Mouse (Mus musculus): Measurements from ENCODE around the gene Atp5mpl. TPM values are rescaled to one million over a fixed set of nuclear protein-coding genes. Genes with fewer than 3 reads are reported as not detected.

Gene Atp5mpl
- total RNA-seq, 2 experiments from 2014 or later: 684 to 874 TPM

DNA sequence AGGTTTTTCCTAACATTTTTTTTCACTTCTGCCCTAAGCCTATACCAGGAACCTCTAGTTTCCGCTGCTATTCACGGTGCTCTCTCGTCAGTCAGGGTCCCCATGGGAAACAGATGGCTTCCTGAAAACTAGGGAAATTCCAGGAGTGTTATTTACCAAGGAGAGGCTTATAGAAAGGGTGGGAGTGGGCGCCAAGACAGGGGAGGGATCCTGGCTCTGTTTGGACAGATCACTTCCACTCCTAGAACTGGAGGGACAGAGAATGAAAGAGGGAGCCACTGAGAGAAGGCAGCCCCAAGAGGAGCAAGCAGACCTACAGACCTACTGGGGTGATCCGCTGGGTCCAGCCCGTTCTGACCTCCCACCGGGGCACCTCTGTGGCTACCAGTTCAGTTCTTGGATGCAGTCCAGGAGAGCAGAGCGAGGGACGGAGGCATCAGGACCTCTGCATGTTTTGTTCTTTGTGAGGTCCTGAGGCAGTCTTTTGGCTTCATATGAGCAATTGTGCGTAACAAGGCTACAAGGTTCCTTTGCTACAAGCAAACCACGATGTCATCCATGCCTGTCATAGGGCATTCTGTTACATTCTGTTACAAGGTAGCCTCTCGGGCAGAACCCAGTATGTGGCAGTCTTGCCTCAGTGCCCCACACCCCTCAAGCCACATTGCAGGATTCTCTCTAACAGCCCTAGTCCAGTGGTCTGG lies 50.1 kb downstream of the Atp5mpl start:
- peak overlapping the region; percentile 8; the same call in 1 of the 2 replicates for H3K27ac ChIP-seq
- DNase-seq: no peak
- no peak overlapping the region for H3K4me3 ChIP-seq
- intact Hi-C loops (cut with DNase I): no loop called here
- TF ChIP-seq CTCF (IDR thresholded peaks at IDR 0.05): no peak

DNA sequence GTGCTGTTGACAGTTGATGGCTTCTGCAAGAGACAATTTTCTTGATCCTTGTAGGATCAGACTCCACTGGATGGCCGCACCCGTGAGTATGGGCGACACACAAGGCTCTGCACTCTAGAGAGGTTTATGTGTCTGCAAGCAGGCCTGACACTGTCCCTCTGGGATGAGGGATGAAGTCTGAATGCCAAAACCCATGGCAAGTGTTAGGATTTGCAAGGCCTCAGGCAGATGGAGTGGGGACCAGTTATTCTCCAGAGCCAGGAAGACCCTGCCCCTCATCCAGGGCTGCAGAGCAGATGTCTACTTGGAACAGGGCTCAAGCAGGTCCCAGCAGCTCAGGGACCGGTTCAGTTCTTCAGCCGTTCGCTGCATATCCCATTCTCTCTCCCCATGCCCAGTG lies 51.0 kb downstream of the Atp5mpl start:
- Histone ChIP-seq H3K27ac (no peak overlapping the region), H3K4me3 (no peak overlapping the region)
- no peak for TF ChIP-seq CTCF (IDR thresholded peaks at IDR 0.05)
- no peak for DNase-seq
- intact Hi-C loops (cut with DNase I): no loop called here

DNA sequence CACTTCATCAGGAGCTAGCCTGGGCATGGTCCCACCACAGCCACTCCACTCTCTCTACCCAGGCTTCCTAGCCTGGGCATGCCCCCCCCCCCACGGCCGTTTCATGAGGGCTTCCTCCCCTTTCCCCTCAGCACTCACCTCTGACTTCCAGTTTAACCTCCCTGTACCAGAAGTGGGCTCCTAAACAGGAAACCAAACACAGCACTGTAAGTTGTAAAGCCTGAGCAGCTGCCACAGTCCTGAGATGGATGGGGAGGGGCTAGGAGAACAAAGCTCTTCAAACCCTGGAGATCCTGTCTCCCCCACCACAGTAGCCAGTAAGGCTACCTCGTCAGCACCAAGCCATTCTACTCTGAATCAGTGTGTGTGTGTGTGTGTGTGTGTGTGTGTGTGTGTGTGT lies 52.7 kb downstream of the Atp5mpl start:
- Histone ChIP-seq H3K4me3 (no peak overlapping the region), H3K27ac (peak overlapping the region; percentile 31; the same call in 1 of the 2 replicates)
- TF ChIP-seq CTCF (IDR thresholded peaks at IDR 0.05): no peak
- intact Hi-C loops (cut with DNase I): no loop called here
- DNase-seq: no peak

DNA sequence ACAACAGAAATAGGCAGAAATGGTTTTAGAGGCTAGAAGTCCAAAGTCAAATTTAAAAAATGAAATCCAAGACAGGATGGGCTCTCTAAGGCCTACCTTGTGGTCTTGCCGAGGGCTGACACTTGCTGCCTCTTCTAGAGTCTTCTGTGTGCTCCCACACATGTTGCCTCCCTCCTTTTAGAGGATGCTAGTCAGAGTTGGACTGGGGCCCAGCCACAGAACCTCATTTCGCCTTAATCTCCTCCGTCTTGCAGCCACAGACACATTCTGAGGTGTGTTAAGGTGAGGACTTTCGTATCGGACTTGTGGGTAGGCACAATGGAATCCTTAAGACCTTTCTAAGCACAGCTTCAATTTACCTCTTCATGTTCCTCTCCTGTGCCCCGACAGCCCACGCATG lies 54.0 kb downstream of the Atp5mpl start:
- Histone ChIP-seq H3K27ac (no peak overlapping the region), H3K4me3 (no peak overlapping the region)
- no peak for DNase-seq
- no peak for TF ChIP-seq CTCF (IDR thresholded peaks at IDR 0.05)
- intact Hi-C loops (cut with DNase I): no loop called here

DNA sequence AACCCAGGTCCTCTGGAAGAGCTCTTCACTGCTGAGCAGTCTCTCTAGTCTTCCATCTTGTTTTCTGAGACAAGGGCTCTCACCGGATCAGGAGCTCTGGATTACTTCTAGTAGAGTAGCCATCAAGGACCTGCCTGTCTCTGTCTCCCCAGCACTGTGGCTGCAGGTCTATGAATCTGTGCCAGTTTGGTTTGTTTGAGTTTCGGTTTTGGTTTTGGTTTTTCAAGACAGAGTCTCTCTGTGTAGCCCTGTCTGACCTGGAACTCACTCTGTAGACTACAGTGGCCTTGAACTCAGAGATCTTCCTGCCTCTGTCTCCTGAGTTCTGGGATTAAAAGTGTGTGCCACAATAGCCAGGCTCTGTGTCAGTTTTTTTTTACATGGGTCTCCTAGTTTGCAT lies 55.0 kb downstream of the Atp5mpl start:
- Histone ChIP-seq H3K4me3 (no peak overlapping the region), H3K27ac (peak overlapping the region; percentile 46)
- intact Hi-C loops (cut with DNase I): no loop called here
- no peak for DNase-seq
- TF ChIP-seq CTCF (IDR thresholded peaks at IDR 0.05): no peak

Other genes with a start within 250 kb of the Atp5mpl start
- gene Klc1, start 208.1 kb downstream of the Atp5mpl start, total RNA-seq (2021): 10 to 100 TPM; 61.5 to 75.9 TPM
- gene Xrcc3, start 153.1 kb downstream of the Atp5mpl start, total RNA-seq (2021): under 1 TPM in 1 of 2 experiments, not detected in 1; 0.47 TPM
- gene Zfyve21, start 152.8 kb downstream of the Atp5mpl start, total RNA-seq (2021): 10 to 100 TPM; 15.6 to 18.0 TPM
- gene Ppp1r13b, start 58.9 kb downstream of the Atp5mpl start, total RNA-seq (2021): 1 to 10 TPM; 6.7 to 7.1 TPM
- under 1 TPM; 0.20 to 0.41 TPM for gene Tdrd9, start 4.6 kb upstream of the Atp5mpl start, total RNA-seq (2021)
- gene Rd3l, start 14.3 kb upstream of the Atp5mpl start, total RNA-seq (2021): not detected
- gene Aspg, start 139.7 kb upstream of the Atp5mpl start, total RNA-seq (2021): not detected
- 1 to 10 TPM; 3.6 to 3.7 TPM for gene Kif26a, start 179.2 kb upstream of the Atp5mpl start, total RNA-seq (2021)